Mouse (Mus musculus): ENCODE results near the gene Pnmal2.
A peak's percentile ranks its signal among the peaks of the same experiment; 100 is the strongest.

The Pnmal2 gene

DNA sequence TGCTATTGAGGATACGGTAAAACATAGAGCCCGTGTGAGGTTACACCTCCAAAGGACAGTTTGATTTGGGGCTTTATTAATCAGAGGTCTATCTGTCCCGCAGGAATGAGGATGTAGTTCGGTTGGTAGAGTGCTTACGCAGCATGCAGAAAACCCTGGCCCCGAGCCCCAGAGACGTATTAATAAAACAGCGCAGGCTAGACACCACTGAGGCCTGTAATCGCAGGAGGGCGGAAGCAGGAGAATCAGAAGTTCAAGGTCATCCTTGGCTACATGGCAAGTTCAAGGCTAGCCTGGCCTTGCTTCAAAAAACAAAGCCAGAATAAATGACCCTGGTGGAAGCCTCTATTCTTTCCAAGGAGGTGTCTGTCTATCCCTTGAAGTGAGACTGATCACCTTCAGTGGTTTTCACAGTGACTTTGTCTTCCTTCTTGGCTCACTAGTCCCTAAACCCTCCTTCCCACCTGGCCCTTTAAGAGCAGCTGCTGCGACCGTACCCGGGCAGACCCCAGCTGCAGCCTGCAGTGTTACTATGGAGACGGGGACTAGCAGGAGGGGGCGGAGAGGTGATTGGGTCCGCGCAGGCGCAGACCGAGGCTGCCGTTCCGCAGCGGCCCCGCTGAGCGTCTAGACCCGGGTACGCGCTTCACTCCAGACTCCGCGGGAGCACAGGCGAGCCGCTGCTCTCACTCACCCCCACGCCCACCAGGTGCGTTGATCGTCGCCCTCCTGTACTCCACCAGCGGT, at the start of gene Pnmal2:
Gene Pnmal2 (plus strand): TSS at position 622 of the 747 bp plus-strand sequence.
- DNase-seq, result peak; percentile 92

- DNase-seq, result peak; percentile 89
These were observed 49.5 kb upstream of the Pnmal2 start for GRCm38 (mm10) chr7:16895000-16895399.

DNA sequence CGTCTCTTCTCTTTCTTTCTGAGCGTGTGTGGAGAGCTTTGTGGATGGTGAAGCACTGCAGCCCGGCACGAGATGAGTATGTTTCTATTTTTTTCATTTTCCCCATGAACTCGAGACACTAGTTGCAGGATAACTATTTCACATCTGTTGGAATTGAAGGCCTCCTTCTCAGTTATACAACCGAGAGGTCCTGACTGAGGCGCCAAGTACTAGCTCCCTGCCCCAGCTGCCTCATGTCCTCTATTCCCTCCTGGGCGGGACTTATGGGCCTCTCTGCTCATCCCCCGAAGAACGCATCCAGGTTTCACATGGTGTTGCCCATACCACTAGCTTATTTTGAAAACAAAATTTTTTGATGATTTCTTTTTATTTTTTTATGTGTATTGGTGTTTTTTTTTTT, 49.0 kb upstream of the Pnmal2 start:
- DNase-seq, result no peak

DNA sequence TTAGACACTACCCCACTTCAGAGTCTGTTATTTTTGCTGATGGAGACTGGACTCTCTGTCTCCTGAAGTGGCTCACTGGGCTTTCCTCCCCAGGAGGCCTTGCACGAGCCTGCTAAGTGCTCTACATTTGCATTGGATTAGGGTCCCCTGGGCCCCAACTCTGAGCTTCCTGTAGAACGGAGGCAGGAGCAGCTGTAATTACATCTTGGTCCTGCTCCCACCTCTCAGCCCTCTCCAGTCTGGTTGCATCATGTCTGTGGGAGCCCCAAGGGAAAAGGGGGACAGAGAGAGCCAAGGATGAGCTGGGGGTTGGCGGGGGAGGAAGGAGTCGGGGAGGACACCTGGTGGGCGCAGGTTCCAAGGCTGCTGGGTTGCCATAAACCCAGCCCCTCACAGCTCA, 44.0 kb upstream of the Pnmal2 start:
- no peak for DNase-seq

- DNase-seq, result no peak
These were observed 41.0 kb upstream of the Pnmal2 start for GRCm38 (mm10) chr7:16903439-16903955.

GRCm38 (mm10) chr7:16904120-16904675, 40.3 kb upstream of the Pnmal2 start:
- DNase-seq, result peak; percentile 63

DNA sequence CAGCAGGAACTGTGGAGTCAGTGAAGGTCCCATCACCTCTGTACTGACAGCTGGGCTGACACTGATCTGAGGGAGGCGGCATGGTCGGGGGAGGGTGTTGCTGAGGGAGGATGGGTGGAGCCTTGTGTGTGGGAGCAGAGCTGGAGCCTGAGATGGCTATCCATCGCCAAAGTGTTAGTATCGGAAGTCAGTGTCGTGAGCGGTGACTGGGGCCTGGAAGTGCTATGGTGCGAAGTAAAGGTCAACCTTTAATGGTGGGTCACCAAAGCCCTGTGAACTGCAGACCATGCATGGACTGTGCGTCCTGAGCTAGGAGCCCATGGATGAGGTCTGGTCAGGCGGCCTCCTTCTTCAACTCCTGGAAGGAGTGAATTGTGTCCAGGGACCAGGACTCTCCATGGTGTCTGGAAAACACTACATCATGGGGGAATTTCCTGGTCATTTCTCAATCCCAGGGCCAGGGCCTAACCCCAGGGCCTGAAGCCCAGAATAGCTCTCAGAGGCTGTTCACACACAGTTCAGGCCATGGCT, 38.9 kb upstream of the Pnmal2 start:
- DNase-seq, result peak; percentile 68

DNA sequence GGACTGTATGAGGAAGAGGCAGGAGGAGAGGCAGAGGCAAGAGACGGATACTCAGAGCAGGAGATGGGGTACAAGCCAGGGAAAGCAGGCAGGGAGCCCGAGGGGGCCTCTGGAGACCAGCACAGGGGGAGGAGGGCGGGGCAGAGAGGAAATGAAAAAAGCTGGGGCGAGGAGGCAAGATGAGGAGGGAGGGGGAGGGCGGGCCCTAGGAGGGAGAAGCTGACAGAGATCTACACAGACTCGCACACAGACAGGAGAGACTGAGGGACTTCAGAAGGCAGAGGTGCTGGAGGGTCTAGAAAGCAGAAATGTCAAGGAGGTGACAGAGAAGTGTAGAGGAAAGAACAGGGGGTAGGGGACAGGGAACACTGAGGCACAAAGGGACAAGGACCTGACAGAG, 38.2 kb upstream of the Pnmal2 start, which contains the start of gene Ptgir:
Gene Ptgir (plus strand): TSS at position 210 of the 400 bp plus-strand sequence.
- DNase-seq, result peak; percentile 80

GRCm38 (mm10) chr7:16906889-16907559, 37.5 kb upstream of the Pnmal2 start:
- no peak for DNase-seq

- no peak for DNase-seq
These were observed 36.6 kb upstream of the Pnmal2 start for GRCm38 (mm10) chr7:16907842-16908241.

- DNase-seq, result no peak
These were observed 36.1 kb upstream of the Pnmal2 start for GRCm38 (mm10) chr7:16908367-16908766.

GRCm38 (mm10) chr7:16908859-16909258, 35.6 kb upstream of the Pnmal2 start:
- no peak for DNase-seq

DNA sequence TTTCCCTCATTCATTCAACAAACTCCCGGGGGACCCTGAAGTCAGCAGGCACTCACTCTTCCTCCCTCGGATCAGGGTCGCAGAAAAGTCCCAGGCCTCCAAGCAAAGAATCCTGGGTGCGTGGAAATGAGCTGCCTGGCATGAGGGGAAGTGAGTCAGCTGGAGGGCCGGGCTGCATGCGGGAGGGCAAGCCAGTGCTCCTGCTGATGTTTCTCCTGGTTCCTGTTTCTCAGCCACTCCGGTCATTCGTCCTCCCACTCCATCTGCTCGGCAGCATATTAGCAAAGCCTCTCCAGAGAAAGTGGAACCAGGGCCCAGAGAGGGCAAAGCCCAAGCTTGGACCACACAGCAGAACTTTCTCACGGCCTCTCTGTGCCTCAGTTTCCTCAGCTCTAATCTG, 34.6 kb upstream of the Pnmal2 start:
- no peak for DNase-seq

GRCm38 (mm10) chr7:16911904-16912303, 32.6 kb upstream of the Pnmal2 start:
- no peak for DNase-seq

DNA sequence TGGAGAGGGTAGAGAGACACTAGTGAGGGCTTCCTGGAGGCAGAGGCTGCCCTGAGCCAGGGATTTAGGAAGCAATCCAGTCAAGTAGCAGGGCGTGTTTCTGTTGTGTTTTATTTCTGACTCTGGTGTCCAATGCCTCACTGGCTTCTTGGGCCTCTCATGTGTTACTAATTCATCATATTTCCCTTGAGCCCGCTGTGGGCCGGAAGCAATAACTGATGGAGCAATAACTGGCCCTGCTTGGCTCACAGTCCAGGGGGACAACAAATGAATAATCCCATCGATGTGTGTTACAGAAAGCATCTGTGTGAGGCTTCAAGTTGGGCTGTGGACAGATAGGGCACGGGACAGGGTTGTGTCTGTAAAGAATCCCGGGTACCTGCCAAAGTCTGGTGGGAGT, 32.1 kb upstream of the Pnmal2 start:
- no peak for DNase-seq

DNA sequence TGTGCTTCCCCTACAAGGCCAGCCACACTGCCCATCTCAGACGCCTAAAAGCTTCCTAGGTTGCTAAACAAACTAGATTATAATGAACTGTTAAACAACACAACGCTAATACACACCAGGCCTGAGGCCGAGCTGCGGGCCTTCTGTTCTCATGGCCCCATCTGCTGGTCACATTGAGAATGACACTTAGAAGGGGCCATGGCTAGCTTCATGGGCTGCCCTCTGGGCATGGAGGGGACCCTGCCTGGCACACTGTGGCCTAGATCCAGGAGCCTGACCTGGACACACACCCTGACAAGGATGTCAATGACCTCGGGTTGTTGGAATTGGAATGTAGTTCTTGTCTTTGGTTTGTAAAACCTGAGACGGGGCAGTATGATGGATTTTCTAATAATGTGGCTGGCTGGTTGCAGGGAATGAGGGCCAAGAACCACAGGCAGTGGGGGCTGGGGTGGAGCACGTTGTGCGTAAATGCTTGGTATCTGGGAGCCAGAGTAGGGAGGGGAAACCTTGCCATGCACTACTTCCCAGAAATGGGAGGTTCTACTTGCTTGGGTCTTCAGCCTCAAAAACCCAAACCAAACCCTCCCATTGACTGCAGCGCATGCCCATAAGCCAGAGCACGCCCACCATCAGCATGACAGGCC, 30.6 kb upstream of the Pnmal2 start:
- DNase-seq, result peak; percentile 87

- DNase-seq, result no peak
These were observed 29.8 kb upstream of the Pnmal2 start for GRCm38 (mm10) chr7:16914453-16915343.

- no peak for DNase-seq
These were observed 28.8 kb upstream of the Pnmal2 start for GRCm38 (mm10) chr7:16915461-16916340.

DNA sequence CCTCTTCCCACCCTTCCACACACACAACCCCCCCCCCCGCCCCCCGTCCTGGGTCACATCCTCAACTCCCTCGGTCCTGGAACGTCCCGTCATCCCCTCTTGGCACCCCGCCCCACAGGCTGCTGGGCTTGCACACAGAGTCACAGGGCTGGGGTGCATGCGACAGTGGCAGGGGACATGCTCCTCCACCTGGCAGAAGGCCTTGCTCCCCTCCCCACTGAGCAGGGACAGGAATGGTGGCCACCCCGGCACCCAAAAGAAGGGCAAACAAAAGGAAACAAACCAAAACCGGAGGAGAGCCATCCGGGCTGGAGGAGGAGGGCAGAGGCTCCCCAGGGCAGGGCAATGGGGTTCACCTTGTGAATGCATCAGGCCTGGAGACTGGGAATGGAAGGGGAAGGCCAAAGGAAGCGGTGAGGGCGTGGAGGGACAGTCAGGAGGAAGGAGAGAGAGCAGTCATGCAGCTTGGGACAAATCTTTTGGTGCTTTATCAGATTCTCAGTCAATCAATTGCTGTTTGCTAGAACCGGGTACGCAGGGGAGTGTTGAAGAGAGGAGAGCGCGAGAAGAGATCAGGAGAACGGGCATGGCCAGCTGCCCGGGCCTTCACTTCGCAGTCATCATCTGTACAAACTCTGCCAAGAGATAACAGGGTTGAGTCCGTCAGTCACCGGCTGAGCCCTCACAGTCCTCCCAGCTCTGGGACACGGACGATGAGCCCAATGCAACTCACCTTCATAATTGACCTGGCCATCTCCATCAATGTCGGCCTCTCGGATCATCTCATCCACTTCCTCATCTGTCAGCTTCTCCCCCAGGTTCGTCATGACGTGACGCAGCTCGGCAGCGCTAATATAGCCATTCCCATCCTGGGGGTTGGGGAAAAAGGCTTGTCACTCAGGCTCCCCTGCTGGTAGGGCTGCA, 27.9 kb upstream of the Pnmal2 start:
- DNase-seq, result peak; percentile 77

DNA sequence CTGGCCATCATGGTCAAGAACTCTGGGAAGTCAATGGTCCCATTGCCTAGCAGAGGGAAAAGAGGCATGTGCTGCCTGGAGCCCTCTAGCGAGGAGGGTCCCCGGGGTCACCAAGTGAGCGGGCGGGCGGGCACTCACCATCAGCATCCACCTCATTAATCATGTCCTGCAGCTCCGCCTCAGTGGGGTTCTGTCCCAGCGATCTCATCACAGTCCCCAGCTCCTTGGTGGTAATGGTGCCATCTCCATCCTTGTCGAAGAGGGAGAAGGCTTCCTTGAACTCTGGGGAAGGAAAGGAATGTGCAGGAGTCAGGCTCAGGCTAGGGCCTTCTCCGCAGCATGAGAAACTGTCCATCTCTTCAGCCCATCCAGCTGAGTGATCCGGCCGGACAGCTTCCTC, 27.0 kb upstream of the Pnmal2 start:
- DNase-seq, result no peak

Measured in kidney, postnatal 10 days (tissue).